Mouse (Mus musculus) mouse embryonic stem cell (cell line): Measurements from ENCODE around the gene Creb3l1.

Experiments used
- in situ Hi-C, 2 experiments: fragments of 300-500 bp; cut with MboI; formaldehyde crosslinking; loops; 1 replicate in 1 of 2; 3 replicates in 1 of 2; pipeline ENCODE4 v1.14.3; 2019 to 2020; ENCODE audit warnings: low sequenced_read_pairs in 2 of 2, low pct_unique_long_range_greater_than_20kb in 1 of 2, mixed read lengths in 1 of 2; ENCODE audit not compliant: unreplicated experiment in 1 of 2

Gene Creb3l1

GRCm38 (mm10) chr2:92024274-92024672, at the start of gene Creb3l1:
Gene Creb3l1 (minus strand): TSS chr2:92024502.
- in situ Hi-C loops: no loop called here

GRCm38 (mm10) chr2:92071143-92071542, 46.8 kb upstream of the Creb3l1 start:
- in situ Hi-C loops: no loop called here

GRCm38 (mm10) chr2:92069630-92070029, 45.3 kb upstream of the Creb3l1 start:
- in situ Hi-C loops: no loop called here

DNA sequence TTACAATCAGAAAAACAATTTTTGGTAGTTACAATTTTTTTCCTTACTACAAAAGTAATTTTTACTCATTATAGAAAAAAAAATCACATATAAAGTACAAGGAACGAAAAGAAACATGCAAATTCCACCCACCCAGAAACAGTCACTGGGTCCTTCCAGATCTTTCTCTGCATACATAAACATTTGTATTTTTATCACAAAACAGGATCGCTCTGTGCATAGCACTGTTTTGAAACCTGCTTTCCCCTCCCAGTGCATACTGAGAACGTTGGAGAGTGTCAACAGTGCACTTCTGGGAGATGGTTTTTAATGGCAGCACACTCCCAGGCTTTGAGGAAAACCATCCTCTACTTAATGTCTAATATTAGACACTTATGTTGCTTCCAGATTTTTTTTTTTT, 43.3 kb upstream of the Creb3l1 start:
- in situ Hi-C loops: no loop called here

DNA sequence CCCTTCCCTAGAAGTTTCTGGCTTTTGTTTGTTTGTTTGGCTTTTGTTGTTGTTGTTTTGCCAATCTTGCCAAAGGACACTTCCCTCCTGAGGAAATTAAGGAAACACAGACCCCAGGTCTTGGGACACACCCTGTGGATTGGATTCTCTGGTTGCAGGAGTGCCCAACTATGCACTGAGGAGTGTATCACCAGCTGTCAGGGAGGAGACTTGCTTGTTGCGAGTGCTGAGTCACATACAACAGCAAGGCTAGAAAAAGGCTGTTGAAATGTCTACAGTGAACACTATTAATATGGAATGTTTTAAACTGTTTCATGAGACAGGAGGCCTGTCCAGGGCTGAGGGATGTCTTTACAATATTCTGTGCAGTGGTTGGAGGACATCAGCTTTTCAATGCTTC, 42.6 kb upstream of the Creb3l1 start:
- in situ Hi-C loops: no loop called here

GRCm38 (mm10) chr2:92065938-92066337, 41.6 kb upstream of the Creb3l1 start:
- in situ Hi-C loops: no loop called here

GRCm38 (mm10) chr2:92065269-92065888, 41.1 kb upstream of the Creb3l1 start:
- in situ Hi-C loops: no loop called here

DNA sequence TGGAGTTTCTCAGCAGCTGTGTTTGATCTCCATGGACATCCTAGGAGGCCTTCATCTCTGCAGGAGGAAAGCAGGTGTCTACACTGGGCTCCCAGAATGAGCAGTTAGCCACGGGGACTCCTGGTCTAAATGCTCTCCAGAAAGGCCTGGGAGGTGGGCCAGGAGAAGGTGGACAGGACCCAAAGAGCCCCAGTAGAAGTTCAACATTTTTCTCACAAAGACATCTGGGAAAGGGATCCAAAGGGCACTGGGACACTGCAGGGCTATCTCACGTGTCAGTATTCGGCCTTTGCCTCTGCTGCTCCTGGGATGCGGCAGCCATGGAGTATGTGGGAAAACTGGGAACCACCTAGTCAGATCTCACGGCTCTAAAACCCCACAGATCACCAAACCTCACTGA, 38.8 kb upstream of the Creb3l1 start:
- in situ Hi-C loops: no loop called here

- in situ Hi-C loops: no loop called here
Observed at GRCm38 (mm10) chr2:92061337-92061736, 37.0 kb upstream of the Creb3l1 start.

- in situ Hi-C loops: no loop called here
Observed at GRCm38 (mm10) chr2:92060291-92060690, 36.0 kb upstream of the Creb3l1 start.

DNA sequence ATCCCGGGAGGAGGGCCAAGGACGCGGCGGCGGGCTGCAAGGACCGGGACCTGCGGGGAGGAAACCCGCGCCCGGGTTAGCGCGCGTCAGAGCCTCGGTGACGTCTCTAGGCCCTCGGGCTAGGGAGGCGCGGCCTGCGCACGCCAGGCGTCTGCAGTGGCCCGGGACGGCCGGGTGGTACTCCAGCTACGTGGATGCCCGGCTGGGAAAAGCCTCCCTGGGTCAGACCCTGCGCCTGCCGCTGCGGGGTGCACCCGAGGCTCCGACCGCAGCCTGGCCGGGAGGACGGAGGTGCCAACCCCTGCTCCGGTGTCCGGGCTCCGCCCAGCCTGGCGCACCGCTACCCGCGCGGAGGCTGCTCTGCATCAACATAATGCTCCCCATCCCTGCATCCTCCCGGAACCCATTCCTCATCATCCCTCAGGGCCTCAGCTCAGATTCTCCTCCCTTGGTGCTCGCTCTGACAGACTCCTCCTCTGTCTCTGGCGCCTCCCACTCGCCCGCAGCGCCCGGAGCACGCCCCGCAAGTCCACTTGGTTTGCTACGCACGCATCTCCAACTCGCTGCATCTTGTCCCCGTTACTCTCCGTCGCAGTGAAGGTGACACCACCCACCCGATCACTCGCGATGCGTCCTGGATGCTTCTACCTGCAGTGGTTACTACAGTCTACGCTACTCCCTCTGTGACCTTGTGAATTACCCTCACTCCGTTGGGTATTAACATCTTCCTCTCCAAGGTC, 35.3 kb upstream of the Creb3l1 start:
- in situ Hi-C loops: no loop called here

DNA sequence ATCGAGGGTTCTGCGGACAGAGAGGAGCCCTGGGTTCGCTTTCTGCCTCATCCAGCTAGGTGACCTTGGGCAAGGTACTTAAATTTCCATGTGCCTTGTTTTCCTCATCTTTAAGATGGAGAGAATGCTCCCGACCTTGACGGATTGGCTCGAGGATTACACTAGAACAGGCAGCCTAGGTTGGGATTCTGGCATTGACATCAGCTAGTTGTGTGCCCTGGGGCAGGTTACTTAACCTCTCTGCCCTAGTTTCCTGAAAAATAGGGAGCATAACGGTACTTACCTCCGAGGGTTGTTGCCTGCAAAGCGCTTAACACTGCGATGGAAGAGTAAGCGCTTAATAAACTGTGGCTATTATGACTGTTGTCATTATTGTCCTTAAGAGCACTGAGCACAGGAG, 34.6 kb upstream of the Creb3l1 start:
- in situ Hi-C loops: no loop called here

DNA sequence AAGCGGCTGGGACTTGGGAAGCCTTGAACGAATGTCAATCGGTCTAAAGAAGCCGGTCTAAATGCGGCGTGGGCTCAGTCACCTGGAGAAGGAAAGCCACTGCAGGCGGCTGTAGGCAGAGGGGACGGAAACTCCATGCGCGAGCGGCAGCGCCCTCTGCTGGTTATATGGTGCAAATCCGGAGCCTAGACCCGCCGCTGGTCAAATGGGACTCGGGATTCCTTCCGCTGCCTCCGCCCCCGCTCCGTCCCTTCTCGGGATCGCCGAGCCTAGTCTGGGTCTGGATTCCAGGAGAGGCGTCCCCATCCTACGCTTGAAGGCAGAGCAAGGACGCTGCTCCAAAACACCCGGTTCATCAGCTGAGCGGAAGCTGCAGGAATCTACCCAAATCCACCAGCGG, 34.2 kb upstream of the Creb3l1 start:
- in situ Hi-C loops: no loop called here

- in situ Hi-C loops: no loop called here
Observed at GRCm38 (mm10) chr2:92056760-92057159, 32.5 kb upstream of the Creb3l1 start.

DNA sequence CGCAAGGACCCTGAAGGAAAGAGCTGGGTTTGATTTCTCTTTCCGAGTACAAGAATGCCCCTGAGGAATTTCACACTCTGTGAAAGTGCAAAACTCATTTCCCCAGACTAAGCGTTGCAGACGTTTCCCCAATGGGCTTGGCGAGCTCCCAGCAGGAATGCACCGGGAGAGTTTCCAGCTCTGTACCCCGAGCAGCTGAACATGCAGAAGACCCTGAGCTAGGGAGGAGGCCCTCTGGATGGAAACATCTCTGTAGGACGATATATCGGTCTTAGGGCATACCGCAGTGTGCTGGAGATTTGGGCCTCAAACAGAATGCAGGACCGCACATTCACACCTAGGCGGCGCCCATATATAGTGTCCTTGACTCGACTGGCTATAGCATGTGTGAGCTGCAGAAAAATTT, 31.5 kb upstream of the Creb3l1 start:
- in situ Hi-C loops: no loop called here

- in situ Hi-C loops: no loop called here
Observed at GRCm38 (mm10) chr2:92055101-92055813, 31.0 kb upstream of the Creb3l1 start.

GRCm38 (mm10) chr2:92052754-92053153, 28.5 kb upstream of the Creb3l1 start:
- in situ Hi-C loops: no loop called here

DNA sequence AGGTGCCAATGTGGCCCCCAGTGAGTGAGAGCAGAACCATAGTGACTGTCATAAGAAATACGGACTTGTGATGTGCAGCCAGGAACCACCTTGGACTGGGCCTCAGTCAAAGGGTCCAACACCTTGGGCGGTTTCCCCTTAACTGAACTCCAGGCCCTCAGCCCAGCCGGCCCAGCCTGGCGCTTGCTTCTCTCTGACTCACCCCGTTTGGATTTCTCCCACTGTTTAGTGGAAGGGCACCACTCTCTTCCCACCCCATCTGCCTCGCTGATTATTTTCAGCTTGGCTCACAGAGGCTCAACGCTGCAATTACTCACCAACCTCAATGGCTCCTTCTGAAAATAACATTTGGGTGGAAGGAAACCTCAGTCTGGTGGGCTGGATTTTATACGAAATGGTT, 27.9 kb upstream of the Creb3l1 start:
- in situ Hi-C loops: no loop called here

DNA sequence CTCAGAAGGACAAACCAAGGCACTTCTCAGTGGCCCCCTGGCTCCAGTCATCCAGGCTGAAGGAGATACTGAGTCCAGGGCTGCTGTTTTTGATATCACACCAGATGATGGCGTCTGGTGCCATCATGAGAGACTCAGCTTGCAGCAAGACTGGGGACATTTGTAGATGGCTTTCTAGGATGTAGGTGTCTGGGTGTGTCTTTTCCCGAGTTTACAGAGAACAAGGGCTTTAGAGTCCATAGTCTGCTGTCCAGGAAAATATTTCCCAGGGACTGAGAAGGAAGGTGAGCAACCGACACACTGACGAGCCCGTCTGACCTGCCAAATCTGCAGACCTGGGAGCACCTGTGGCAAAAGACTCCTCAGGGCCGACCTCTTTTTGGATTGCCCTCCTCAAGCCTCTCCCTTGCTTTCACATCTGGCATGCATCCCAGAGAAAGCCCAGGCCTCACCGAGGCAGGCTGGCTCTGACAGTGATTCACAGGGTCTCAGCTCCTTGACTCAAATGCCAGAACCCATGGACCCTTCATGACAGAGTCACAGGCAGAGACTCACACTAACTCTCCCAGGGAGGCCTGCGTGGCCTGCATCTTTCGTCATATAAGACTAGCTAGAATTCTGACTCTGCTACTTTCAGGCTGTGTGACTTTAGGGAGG, 23.9 kb upstream of the Creb3l1 start:
- in situ Hi-C loops: no loop called here
